Mouse (Mus musculus) embryo, embryonic 10.5 days (tissue): ENCODE measurements around the gene Scn8a.

Source experiments
- DNase-seq: peaks from one replicate; pipeline ENCODE4 v3.0.0-alpha.2; 2015; ENCODE audit warnings: low spot score

Scn8a gene

GRCm38 (mm10) chr15:101094979-101095378 is 225.3 kb downstream of the Scn8a start:
- DNase-seq = peak; percentile 87

- peak; percentile 73 for DNase-seq
These were observed 225.7 kb downstream of the Scn8a start for GRCm38 (mm10) chr15:101095392-101095791.
